Mouse (Mus musculus) intestine, embryonic 15.5 days (tissue): ENCODE measurements around the gene Coro1a. TPM values are rescaled to one million over a fixed set of nuclear protein-coding genes. Genes with fewer than 3 reads are reported as not detected.
"Not testable (repeated sequence)": the region's sequence is repeated elsewhere in the genome, so short reads cannot be mapped to it uniquely, and the experiment has no call there.

Source experiments
- ATAC-seq: fragments of 200-750 bp; cut with Nextera tagmentation; 2 replicates; pipeline ENCODE4 v1.8.0; 2017; ENCODE audit warnings: moderate TSS enrichment, moderate library complexity
- H3K27ac ChIP-seq: fragments of 300-500 bp; sonication (generic); 2 replicates; pipeline ENCODE4 v1.5.1; 2015; ENCODE audit warnings: mild to moderate bottlenecking, inconsistent platforms
- H3K27me3 ChIP-seq: fragments of 300-500 bp; sonication (generic); replicated peaks from 2 replicates; pipeline ENCODE4 v1.6.1; 2015; ENCODE audit warnings: inconsistent platforms
- H3K36me3 ChIP-seq: fragments of 300-500 bp; sonication (generic); 2 replicates; pipeline ENCODE4 v1.6.1; 2015; ENCODE audit warnings: inconsistent platforms
- H3K4me1 ChIP-seq: fragments of 300-500 bp; sonication (generic); replicated peaks from 2 replicates; pipeline ENCODE4 v1.6.1; 2015; ENCODE audit warnings: inconsistent platforms
- H3K4me2 ChIP-seq: fragments of 300-500 bp; sonication (generic); replicated peaks from 2 replicates; pipeline ENCODE4 v1.6.1; 2015; ENCODE audit warnings: mild to moderate bottlenecking, inconsistent platforms
- H3K4me3 ChIP-seq: fragments of 300-500 bp; sonication (generic); replicated peaks from 2 replicates; pipeline ENCODE4 v1.5.1; 2015; ENCODE audit warnings: inconsistent platforms
- H3K9ac ChIP-seq: fragments of 300-500 bp; sonication (generic); 2 replicates; pipeline ENCODE4 v1.6.1; 2015; ENCODE audit warnings: inconsistent platforms
- H3K9me3 ChIP-seq: fragments of 300-500 bp; sonication (generic); 2 replicates; pipeline ENCODE4 v1.6.1; 2016; ENCODE audit warnings: inconsistent platforms
- WGBS: fragments of 180-500 bp; shearing (Covaris S2); methylation state at CpG from one replicate; pipeline ENCODE4 v1.1.7; 2015; 5-methylcytosine and 5-hydroxymethylcytosine counted together
- polyA plus RNA-seq: library from polyadenylated mRNA; unstranded; fragments of >200 nt; fragmentation: Nextera tagmentation; extraction: Ambion mirVana; gene quantifications from 2 replicates; pipeline ENCODE4 v1.2.1, GENCODE M21; 2015

The Coro1a gene
- polyA plus RNA-seq, 1 experiment from 2014 or later = 36.9 TPM

DNA sequence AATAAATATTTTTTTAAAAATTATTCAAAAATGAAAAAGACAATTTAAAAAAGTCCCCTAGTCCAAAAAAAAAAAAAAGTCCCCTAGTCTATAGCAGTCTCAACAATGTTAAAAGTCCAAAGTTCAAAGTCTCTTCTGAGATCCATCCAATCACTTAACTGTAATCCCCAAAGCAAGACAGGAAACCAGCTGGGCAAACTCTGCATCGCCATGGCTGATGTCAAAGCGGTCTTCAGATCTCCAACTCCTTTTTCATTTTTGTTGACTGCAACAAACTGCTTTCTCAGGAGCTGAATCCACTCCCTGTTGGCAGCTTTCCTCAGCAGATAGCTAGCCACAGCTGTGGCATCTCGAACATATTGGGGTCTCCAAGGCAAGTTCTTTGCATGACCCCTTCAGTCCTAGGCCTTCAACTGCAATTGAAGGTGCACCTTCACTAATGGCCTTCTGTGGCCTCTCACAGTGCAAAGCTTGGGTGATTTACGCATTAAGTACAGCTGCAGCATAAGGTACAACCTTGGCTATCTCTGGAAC, 22.7 kb upstream of the Coro1a start:
- not testable (repeated sequence) for H3K27ac ChIP-seq, H3K9ac ChIP-seq, ATAC-seq

DNA sequence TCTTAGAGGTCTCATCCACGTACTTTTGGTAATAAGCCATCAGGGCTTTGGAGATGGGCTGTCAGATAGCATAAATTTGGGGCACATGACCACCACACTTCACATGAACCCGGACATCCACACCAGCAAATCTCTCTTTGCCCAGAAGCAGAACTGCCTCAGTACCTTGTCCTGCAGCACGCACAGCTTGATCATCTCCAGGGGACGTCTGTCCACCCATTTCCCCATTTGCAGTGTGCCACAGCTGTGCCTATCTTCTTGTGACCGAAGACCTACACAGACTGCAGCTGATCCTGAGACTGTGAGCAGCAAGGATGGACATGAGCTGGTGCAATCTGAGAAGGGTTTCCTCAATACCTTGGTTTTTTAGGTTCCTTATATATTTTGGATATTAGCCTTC, 18.1 kb upstream of the Coro1a start:
- no peak for ATAC-seq
- Histone ChIP-seq H3K27ac (no peak overlapping the region), H3K36me3 (no peaks in the 10 kb centered on the region), H3K4me2 (no peak overlapping the region), H3K9ac (no peak overlapping the region), H3K4me3 (no peak overlapping the region), H3K27me3 (no peaks in the 10 kb centered on the region), H3K4me1 (no peaks in the 10 kb centered on the region), H3K9me3 (no peaks in the 10 kb centered on the region)
- 75% methylated on average over 5 of the region's 5 CpGs for WGBS

More for the DNA sequence above, 22.7 kb upstream of the Coro1a start:
- H3K9me3 ChIP-seq, H3K4me1 ChIP-seq, H3K36me3 ChIP-seq, H3K27me3 ChIP-seq, H3K4me3 ChIP-seq, H3K4me2 ChIP-seq: not testable (repeated sequence)
- WGBS = 76% methylated on average over 4 of the region's 4 CpGs

DNA sequence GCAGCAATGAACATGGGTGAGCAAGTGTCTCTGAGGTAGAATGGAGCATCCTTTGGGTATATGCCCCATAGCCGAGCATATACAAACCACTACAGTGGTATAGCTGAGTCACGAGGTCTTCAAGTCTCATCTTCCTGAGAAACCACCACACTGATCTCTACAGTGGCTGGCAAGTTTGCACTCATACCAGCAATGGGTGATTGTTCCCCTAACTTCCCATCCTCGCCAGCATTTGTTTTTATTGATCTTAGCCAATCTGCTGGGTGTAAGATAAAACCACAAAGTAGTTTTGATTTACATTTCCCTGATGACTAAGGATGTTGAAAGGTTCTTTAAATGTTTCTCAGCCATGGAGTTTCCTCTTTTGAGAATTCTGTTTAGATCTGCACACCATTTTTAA, 17.5 kb upstream of the Coro1a start:
- WGBS = 64% methylated on average over 3 of the region's 3 CpGs

DNA sequence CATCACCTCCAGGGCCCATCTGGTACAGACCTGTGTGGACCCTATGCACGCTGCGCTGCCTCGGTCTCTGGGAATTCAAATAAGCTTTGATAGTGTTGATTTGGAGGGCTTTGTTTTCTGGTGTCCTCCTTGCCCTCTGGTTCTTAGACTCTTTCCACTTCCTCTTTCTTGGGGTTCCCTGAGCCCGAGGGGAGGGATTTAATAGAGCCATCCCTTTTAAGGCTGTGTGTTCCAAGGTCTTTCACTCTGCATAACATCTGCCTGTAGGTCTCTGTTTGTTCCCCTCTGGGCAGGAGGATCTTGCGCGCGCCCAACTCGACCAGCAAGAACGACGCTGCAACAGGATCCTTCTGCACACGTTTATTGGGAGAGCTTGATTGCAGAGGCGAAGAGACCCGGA, 14.0 kb upstream of the Coro1a start:
- Histone ChIP-seq H3K27me3 (no peaks in the 10 kb centered on the region), H3K4me3 (no peak overlapping the region), H3K36me3 (no peaks in the 10 kb centered on the region), H3K4me2 (no peak overlapping the region), H3K27ac (no peak overlapping the region), H3K4me1 (no peaks in the 10 kb centered on the region), H3K9ac (no peak overlapping the region), H3K9me3 (no peaks in the 10 kb centered on the region)
- no peak for ATAC-seq
- WGBS = 90% methylated on average over 13 of the region's 13 CpGs

More for the DNA sequence above, 17.5 kb upstream of the Coro1a start:
- no peaks in the 10 kb centered on the region for H3K9me3 ChIP-seq
- no peak overlapping the region for H3K27ac ChIP-seq
- H3K4me3 ChIP-seq = no peak overlapping the region
- no peak for ATAC-seq
- H3K27me3 ChIP-seq = no peaks in the 10 kb centered on the region
- H3K36me3 ChIP-seq = no peaks in the 10 kb centered on the region
- H3K4me1 ChIP-seq = no peaks in the 10 kb centered on the region
- no peak overlapping the region for H3K9ac ChIP-seq
- H3K4me2 ChIP-seq = no peak overlapping the region

DNA sequence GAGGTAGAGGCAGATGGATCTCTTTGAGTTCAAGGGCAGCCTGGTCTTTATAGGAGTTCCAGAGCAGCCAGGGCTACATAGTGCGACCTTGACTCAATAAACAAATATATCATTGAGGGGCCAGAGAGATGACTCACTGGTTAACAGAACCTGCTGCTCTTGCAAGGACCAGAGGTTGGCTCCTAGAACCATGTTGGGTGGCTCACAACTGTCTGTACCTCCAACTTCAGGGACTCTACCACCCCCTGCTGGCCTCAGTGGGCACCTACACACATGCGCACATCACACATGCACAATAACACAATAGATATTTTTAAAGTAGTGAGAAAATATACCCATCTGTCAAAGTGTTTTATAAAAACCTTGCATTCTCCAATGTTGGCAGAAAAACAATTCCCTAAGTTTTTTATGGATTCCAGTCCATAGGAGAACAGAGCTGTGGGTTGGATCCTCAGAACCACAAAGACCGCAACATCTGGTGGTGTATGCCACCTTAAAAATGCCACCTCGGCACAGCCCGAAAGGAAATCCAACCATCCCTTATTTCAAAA, 11.3 kb upstream of the Coro1a start:
- 92% methylated on average over 5 of the region's 5 CpGs for WGBS
- H3K27me3 ChIP-seq = no peaks in the 10 kb centered on the region
- no peak for ATAC-seq

DNA sequence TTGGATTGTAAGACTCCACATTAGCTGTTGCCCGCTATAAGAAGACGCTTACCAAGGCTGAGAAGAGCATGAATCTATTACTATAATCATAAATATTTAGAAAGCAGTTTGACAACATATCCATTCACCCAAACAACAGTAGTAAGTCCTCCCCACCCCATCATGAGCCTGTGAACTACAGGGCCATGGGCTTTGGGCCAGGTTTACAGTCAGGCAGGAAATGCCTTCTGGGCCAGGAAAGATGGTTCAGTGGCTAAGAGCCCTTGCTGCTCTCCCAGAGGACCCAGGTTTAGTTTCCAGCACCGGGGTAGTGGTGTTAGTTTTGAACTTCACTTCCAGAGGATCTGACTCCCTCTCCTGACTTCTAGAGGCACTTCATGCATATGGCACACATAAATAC, 10.0 kb upstream of the Coro1a start:
- no peak overlapping the region for H3K4me2 ChIP-seq
- H3K9ac ChIP-seq = no peak overlapping the region
- no peaks in the 10 kb centered on the region for H3K4me1 ChIP-seq
- no peaks in the 10 kb centered on the region for H3K9me3 ChIP-seq
- H3K27me3 ChIP-seq = no peaks in the 10 kb centered on the region
- no peak for ATAC-seq
- H3K36me3 ChIP-seq = no peaks in the 10 kb centered on the region
- no peak overlapping the region for H3K27ac ChIP-seq
- no peak overlapping the region for H3K4me3 ChIP-seq
- 63% methylated on average over 3 of the region's 3 CpGs for WGBS

More for the DNA sequence above, 11.3 kb upstream of the Coro1a start:
- no peak overlapping the region for H3K4me3 ChIP-seq
- no peak overlapping the region for H3K4me2 ChIP-seq
- no peaks in the 10 kb centered on the region for H3K36me3 ChIP-seq
- H3K9ac ChIP-seq = no peak overlapping the region
- H3K4me1 ChIP-seq = no peaks in the 10 kb centered on the region
- no peak overlapping the region for H3K27ac ChIP-seq
- H3K9me3 ChIP-seq = no peaks in the 10 kb centered on the region

DNA sequence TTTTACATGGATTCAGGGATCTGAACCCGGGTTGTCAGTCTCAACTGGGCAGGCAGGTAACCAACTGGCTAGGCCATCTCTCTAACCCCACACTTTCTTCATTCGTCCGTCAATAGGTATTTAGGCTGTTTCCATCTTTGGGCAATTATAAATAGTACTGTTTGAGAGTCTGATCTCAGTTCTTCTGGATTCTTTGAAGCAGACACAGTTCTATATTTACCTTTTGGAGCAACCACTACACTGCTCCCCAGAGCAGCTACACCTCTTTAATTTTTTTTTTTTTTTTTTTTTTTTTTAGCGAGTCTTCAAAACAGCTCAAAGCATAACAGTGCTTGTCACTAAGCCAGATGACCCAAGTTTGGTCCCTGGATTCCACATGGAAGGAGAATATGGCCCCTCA, 8.1 kb upstream of the Coro1a start:
- WGBS = 75% methylated on average over 4 of the region's 4 CpGs
- Histone ChIP-seq H3K4me3 (no peak overlapping the region), H3K9me3 (no peaks in the 10 kb centered on the region), H3K36me3 (no peaks in the 10 kb centered on the region), H3K27ac (no peak overlapping the region), H3K9ac (no peak overlapping the region), H3K4me1 (no peaks in the 10 kb centered on the region), H3K4me2 (no peak overlapping the region), H3K27me3 (no peaks in the 10 kb centered on the region)
- ATAC-seq = no peak

DNA sequence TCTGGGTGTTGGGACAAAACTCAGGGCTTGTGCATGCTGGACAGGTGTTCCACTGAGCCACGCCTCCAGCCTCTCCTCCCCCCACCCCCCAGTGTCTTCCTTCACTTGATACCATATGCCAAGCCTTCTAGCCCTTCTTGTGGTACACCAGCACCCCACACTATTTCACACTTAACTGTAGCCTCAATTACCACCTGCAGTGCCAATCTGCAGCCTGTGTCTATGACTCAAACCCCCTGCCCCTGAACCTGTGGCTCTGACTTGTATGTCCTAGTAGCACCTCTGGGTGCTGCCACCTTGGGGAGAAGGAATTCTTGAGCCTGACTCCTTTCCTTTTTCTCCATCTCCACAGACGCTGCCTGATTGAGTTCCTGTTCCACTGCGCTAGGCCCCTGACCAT, 4.3 kb upstream of the Coro1a start:
- Histone ChIP-seq H3K27ac (no peak overlapping the region), H3K36me3 (no peaks in the 10 kb centered on the region), H3K4me3 (no peak overlapping the region), H3K9me3 (no peaks in the 10 kb centered on the region), H3K9ac (no peak overlapping the region), H3K4me1 (no peaks in the 10 kb centered on the region), H3K4me2 (no peak overlapping the region), H3K27me3 (no peaks in the 10 kb centered on the region)
- 77% methylated on average over 3 of the region's 3 CpGs for WGBS
- no peak for ATAC-seq

DNA sequence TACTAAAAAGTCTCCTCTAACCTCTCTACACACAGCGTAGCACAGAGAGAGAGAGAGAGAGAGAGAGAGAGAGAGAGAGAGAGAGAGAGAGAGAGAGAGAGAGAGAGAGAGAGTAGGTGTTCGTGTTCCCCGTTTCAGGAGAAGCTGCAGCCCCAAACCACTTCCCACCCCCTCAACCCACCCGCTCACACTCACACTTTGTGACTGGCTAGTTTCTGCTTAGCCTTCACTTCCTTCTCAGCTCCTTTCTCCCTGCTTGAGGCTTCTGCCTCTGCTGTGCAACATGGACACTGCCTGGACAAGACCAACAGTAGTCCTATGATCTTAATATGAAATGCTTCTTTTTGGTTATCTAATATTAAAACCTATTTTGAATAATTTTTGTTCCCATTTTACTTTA, 2.7 kb upstream of the Coro1a start:
- no peak for ATAC-seq
- H3K27me3 ChIP-seq = peaks cover under 1% of the 10 kb centered on the region; the same call in 1 of the 2 replicates
- H3K4me3 ChIP-seq = no peak overlapping the region
- no peaks in the 10 kb centered on the region for H3K36me3 ChIP-seq
- H3K4me1 ChIP-seq = no peaks in the 10 kb centered on the region
- 66% methylated on average over 4 of the region's 4 CpGs for WGBS
- H3K9me3 ChIP-seq = no peaks in the 10 kb centered on the region
- no peak overlapping the region for H3K4me2 ChIP-seq
- no peak overlapping the region for H3K27ac ChIP-seq
- no peak overlapping the region for H3K9ac ChIP-seq

DNA sequence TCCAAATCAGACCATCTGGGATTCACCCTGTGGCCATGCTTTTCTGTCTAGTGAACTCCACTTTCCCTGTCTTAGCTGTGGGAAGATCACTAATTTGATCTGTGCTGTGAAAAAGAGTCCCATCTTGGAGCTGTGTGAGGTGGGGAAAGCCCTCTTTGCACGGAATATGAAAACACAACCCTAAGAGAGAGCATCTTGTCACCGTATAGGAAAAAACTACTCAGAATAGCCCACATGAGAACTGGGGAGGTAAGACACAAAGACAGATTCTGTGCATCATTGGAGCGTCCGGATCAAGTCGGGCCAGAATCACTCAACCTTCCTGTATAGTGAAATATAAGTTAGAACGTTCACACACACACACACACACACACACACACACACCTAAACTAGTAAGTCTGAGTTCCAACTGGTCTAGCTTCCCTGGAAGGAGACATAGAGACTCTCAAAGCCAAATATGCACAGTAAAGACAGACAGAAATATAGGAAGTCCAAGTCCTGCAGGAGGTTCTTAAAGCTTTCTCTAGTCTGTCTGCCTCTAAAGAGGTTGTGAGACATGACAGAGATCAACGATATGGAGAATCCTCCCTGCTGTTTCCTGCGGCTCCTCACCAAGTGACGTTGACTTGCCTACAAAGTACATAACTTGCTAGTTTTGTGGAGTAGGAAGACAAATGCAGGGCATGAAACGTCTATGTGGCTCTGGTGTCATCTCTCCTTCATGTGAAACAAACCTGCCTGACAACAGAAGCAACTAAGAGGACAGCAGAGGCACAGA, 777 bp upstream of the Coro1a start:
- WGBS = 80% methylated on average over 10 of the region's 10 CpGs
- no peaks in the 10 kb centered on the region for H3K36me3 ChIP-seq
- no peaks in the 10 kb centered on the region for H3K9me3 ChIP-seq
- peaks cover 19% of the 10 kb centered on the region for H3K27me3 ChIP-seq
- no peak overlapping the region for H3K4me3 ChIP-seq
- H3K27ac ChIP-seq = no peak overlapping the region
- no peak overlapping the region for H3K9ac ChIP-seq
- ATAC-seq = no peak
- H3K4me1 ChIP-seq = peaks cover 6% of the 10 kb centered on the region
- no peak overlapping the region for H3K4me2 ChIP-seq

DNA sequence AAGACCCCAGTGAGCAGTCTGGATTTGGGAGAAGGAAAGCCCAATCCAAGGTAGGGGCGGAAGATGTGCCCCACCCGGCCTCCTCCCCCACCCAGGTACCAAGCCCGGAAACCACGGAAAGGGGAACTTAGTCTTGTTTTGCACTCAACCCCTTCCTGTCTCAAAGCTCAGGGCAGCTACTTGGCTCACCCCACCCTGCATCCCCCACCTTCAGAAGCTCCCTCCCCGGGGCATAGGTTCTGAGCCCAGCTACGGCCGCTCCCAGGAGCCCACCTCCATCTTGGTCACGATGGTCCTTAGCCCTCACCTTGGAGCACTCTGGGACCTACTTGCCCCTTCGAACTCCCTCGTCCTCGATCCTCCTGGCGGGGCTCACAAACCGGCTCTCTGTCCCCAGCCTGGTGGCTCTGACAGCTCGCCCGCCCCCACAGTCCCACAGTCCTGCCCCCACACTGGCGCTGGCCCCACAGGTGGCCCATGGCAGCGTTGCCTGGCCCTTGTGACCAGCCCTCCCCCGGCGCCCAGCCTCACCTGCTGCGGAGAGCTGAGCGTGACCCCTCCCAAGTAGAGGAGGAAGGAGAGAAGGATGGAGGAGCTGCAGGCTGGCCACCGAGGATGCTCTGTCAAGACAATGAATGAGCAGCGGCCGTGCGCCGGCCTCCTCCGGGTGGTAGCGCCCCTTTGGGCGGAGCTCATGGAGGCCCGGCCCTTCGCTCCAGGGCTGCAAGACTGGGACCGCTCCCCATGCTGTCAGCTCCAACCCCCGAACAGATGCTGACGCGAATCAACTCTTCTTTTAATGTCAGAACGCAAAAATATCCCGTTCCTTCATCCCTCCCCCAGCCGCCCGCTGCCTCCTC, 3.2 kb downstream of the Coro1a start:
- Histone ChIP-seq H3K36me3 (no peaks in the 10 kb centered on the region), H3K27me3 (peaks cover 22% of the 10 kb centered on the region), H3K4me2 (peak overlapping the region; percentile 77), H3K9me3 (no peaks in the 10 kb centered on the region), H3K4me1 (peaks cover 11% of the 10 kb centered on the region), H3K27ac (no peak overlapping the region), H3K9ac (peak overlapping the region; percentile 39), H3K4me3 (peak overlapping the region; percentile 39)
- 3% methylated on average over 39 of the region's 39 CpGs for WGBS
- peak; percentile 82 for ATAC-seq

DNA sequence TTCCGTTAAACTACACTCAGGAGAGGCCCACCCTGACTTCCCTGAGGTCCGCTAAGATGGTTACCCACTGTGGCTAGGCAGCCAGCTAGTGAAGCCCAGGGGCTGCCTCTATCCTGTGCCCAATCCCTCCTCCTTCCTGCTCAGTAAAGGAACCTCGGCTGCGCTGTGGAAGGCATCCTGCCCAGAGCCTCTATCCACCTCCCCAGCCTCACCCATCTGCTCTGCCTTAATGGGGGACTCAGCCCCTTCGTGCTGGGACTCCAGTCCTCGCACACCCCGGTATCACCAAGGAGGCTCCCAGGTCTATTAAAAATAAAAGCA, 3.9 kb downstream of the Coro1a start:
- peak overlapping the region; percentile 39 for H3K4me3 ChIP-seq
- no peak for ATAC-seq
- H3K9me3 ChIP-seq = no peaks in the 10 kb centered on the region
- peaks cover 22% of the 10 kb centered on the region for H3K27me3 ChIP-seq
- H3K27ac ChIP-seq = no peak overlapping the region
- no peaks in the 10 kb centered on the region for H3K36me3 ChIP-seq
- no peak overlapping the region for H3K9ac ChIP-seq
- peak overlapping the region; percentile 77; the same call in 1 of the 2 replicates for H3K4me2 ChIP-seq
- WGBS = 19% methylated on average over 7 of the region's 7 CpGs
- H3K4me1 ChIP-seq = peaks cover 13% of the 10 kb centered on the region
